ENCODE assay signal across 45 mouse cellular contexts in genomic region chr3:67935829-67936228, GRCm38 (mm10). TPM values are rescaled to one million over a fixed set of nuclear protein-coding genes. Genes with fewer than 3 reads are reported as not detected.
"Had no signal": no experiment of that assay in that cellular context is flagged by ENCODE, and none has a peak within 500 bp of the region (broad histone marks: within the 10 kb centered on the region; RNA-seq: fewer than 3 reads in every experiment).

No protein-coding gene starts in this region.

- H3K4me2 ChIP-seq: heart, embryonic 11.5 days; heart, embryonic 12.5 days; heart, embryonic 13.5 days; heart, embryonic 15.5 days; hindbrain, embryonic 12.5 days; hindbrain, embryonic 13.5 days; hindbrain, embryonic 14.5 days; hindbrain, embryonic 15.5 days; kidney, embryonic 15.5 days had no signal

- H3K9me3 ChIP-seq: heart, embryonic 10.5 days; heart, embryonic 12.5 days; heart, embryonic 13.5 days; heart, embryonic 15.5 days; hindbrain, embryonic 10.5 days; hindbrain, embryonic 12.5 days; hindbrain, embryonic 13.5 days; hindbrain, embryonic 15.5 days; kidney, embryonic 15.5 days had no signal

- H3K36me3 ChIP-seq: heart, embryonic 10.5 days; heart, embryonic 12.5 days; heart, embryonic 13.5 days; heart, embryonic 15.5 days; hindbrain, embryonic 10.5 days; hindbrain, embryonic 12.5 days; hindbrain, embryonic 13.5 days; hindbrain, embryonic 15.5 days; kidney, embryonic 15.5 days had no signal

- H3K27ac ChIP-seq: heart, embryonic 10.5 days; heart, embryonic 13.5 days; heart, embryonic 15.5 days; hindbrain, embryonic 10.5 days; hindbrain, embryonic 12.5 days; hindbrain, embryonic 13.5 days; hindbrain, embryonic 14.5 days; hindbrain, embryonic 15.5 days; hindbrain, postnatal 0 days; kidney, embryonic 15.5 days; kidney, postnatal 0 days; layer of hippocampus, adult 2 months; left cerebral cortex, adult 2 months had no signal

- H3K9ac ChIP-seq: heart, embryonic 12.5 days; heart, embryonic 13.5 days; heart, embryonic 15.5 days; hindbrain, embryonic 12.5 days; hindbrain, embryonic 13.5 days; hindbrain, embryonic 14.5 days; hindbrain, embryonic 15.5 days; kidney, embryonic 15.5 days had no signal

- H3K4me3 ChIP-seq: heart, embryonic 10.5 days; heart, embryonic 12.5 days; heart, embryonic 13.5 days; heart, embryonic 15.5 days; hindbrain, embryonic 10.5 days; hindbrain, embryonic 12.5 days; hindbrain, embryonic 13.5 days; hindbrain, embryonic 15.5 days; kidney, embryonic 15.5 days; layer of hippocampus, adult 2 months; left cerebral cortex, adult 2 months had no signal

- DNase-seq: heart, postnatal 10 days; heart, postnatal 14 days; heart, postnatal 36 days; heart, postnatal 4 days; kidney, adult 11 months; kidney, adult 18-20 months; kidney, adult 2 months; kidney, adult 8-10 months; kidney, adult 9 months; kidney, postnatal 10 days; kidney, postnatal 14 days; kidney, postnatal 25 days; kidney, postnatal 36 days; kidney, postnatal 4 days; layer of hippocampus, adult 9-11 months; layer of hippocampus, postnatal 36 days had no signal

- ATAC-seq: hindbrain, embryonic 16.5 days; hindbrain, postnatal 0 days; inflammation-experienced regulatory T-cells, adult 6 months; intestine, embryonic 16.5 days; intestine, postnatal 0 days had no signal

- H3K4me1 ChIP-seq: heart, embryonic 10.5 days; heart, embryonic 12.5 days; heart, embryonic 13.5 days; heart, embryonic 15.5 days; hindbrain, embryonic 10.5 days; hindbrain, embryonic 12.5 days; hindbrain, embryonic 13.5 days; hindbrain, embryonic 15.5 days; kidney, embryonic 15.5 days had no signal

- H3K27me3 ChIP-seq: heart, embryonic 12.5 days; heart, embryonic 13.5 days; heart, embryonic 15.5 days; hindbrain, embryonic 12.5 days; hindbrain, embryonic 13.5 days; hindbrain, embryonic 15.5 days; kidney, embryonic 15.5 days had no signal

RNA-seq across cellular contexts. Expression of gene Iqschfp, which starts 43.8 kb away (rescaled TPM):
- total RNA-seq: heart, postnatal 10 days; heart, postnatal 14 days; heart, postnatal 36 days; heart, postnatal 4 days; hematopoietic stem cell, adult 5-6 weeks had no signal
- polyA plus RNA-seq: heart, embryonic 10.5 days; heart, embryonic 12.5 days; heart, embryonic 13.5 days; heart, embryonic 14.5 days; heart, embryonic 15.5 days; heart, embryonic 16.5 days; heart, postnatal 0 days; inflammation-experienced regulatory T-cells, adult 6 months; intestine, embryonic 14.5 days; intestine, embryonic 16.5 days; kidney, adult 2 months; kidney, embryonic 14.5 days; kidney, embryonic 15.5 days; kidney, embryonic 16.5 days; large intestine, adult 2 months had no signal

RNA-seq across cellular contexts. Expression of gene Iqcj, which starts 43.8 kb away (rescaled TPM):
- total RNA-seq: heart, postnatal 10 days; heart, postnatal 14 days; heart, postnatal 25 days; heart, postnatal 36 days; heart, postnatal 4 days; hematopoietic stem cell, adult 5-6 weeks had no signal
- polyA plus RNA-seq: heart, embryonic 10.5 days; heart, embryonic 11.5 days; heart, embryonic 12.5 days; heart, embryonic 13.5 days; heart, embryonic 14.5 days; heart, embryonic 15.5 days; heart, embryonic 16.5 days; heart, postnatal 0 days; hindbrain, embryonic 10.5 days; hindbrain, embryonic 11.5 days; inflammation-experienced regulatory T-cells, adult 6 months; intestine, embryonic 14.5 days; intestine, postnatal 0 days; kidney, adult 2 months; kidney, embryonic 14.5 days; kidney, embryonic 15.5 days; kidney, embryonic 16.5 days; kidney, postnatal 0 days; large intestine, adult 2 months had no signal
